Mouse (Mus musculus): ENCODE measurements around the gene Shcbp1.
"Not testable (repeated sequence)": the region's sequence is repeated elsewhere in the genome, so short reads cannot be mapped to it uniquely, and the experiment has no call there.

DNA sequence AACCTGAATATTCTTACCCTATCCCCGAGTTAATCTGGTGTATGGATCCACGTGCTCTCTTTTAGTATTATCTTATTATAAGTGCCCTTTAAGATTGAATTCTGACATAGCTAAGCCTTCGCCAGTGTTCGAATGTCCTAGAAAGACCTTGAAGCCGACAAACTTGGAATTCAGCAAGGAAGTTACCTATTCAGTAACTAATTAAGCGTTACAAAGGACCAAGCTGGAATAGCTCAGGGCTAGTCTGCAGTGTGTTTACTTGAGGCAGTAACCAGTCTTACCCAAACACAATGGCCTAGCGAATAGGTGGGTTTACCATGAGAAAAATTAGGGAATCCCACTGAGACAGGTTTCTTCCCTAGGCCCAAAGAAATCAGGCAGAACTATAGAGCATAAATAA lies 71.5 kb downstream of the Shcbp1 start:
- not testable (repeated sequence) for TF ChIP-seq CTCF (IDR thresholded peaks at IDR 0.05; ENCODE audit: low read depth); EP300 (optimal IDR thresholded peaks at IDR 0.05)
